ENCODE assay signal across 34 mouse cellular contexts in the genomic region with DNA sequence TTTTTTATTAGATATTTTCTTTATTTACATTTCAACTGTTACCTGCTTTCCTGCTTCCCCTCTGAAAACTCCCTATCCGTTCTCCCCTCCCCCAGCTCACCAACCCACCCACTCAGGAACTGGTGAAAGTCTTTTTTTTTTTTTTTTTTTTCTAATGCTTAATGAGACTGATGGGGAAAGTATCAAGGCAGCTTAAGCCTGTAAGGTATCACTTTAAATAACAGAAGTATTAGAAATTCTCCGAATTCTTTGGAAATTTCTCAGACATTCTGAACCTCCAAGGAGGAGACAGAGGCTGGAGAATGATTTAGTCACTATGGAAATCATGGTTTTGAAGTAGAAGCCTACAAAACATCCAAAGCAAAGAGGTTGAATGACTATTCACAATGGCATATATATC.
"Had no signal": no experiment of that assay in that cellular context is flagged by ENCODE, and none has a peak within 500 bp of the region (broad histone marks: within the 10 kb centered on the region; RNA-seq: fewer than 3 reads in every experiment).

No protein-coding gene starts in this region.

- H3K9ac ChIP-seq: heart, embryonic 12.5 days; heart, embryonic 13.5 days; heart, embryonic 15.5 days; hindbrain, embryonic 12.5 days; hindbrain, embryonic 13.5 days; hindbrain, embryonic 14.5 days; hindbrain, embryonic 15.5 days; intestine, embryonic 15.5 days; kidney, embryonic 15.5 days had no signal

- H3K36me3 ChIP-seq: heart, embryonic 12.5 days; heart, embryonic 13.5 days; heart, embryonic 15.5 days; hindbrain, embryonic 10.5 days; hindbrain, embryonic 12.5 days; hindbrain, embryonic 13.5 days; hindbrain, embryonic 15.5 days; intestine, embryonic 15.5 days; kidney, embryonic 15.5 days had no signal

- H3K4me1 ChIP-seq: heart, embryonic 12.5 days; heart, embryonic 13.5 days; heart, embryonic 15.5 days; hindbrain, embryonic 10.5 days; hindbrain, embryonic 12.5 days; hindbrain, embryonic 13.5 days; hindbrain, embryonic 15.5 days; intestine, embryonic 15.5 days; kidney, embryonic 15.5 days had no signal

- H3K4me3 ChIP-seq: heart, embryonic 12.5 days; heart, embryonic 13.5 days; heart, embryonic 15.5 days; hindbrain, embryonic 10.5 days; hindbrain, embryonic 12.5 days; hindbrain, embryonic 13.5 days; hindbrain, embryonic 15.5 days; intestine, embryonic 15.5 days; kidney, embryonic 15.5 days; layer of hippocampus, adult 2 months; left cerebral cortex, adult 2 months had no signal

- H3K9me3 ChIP-seq: heart, embryonic 12.5 days; heart, embryonic 13.5 days; heart, embryonic 15.5 days; hindbrain, embryonic 10.5 days; hindbrain, embryonic 12.5 days; hindbrain, embryonic 13.5 days; hindbrain, embryonic 15.5 days; intestine, embryonic 15.5 days; kidney, embryonic 15.5 days had no signal

- ATAC-seq: hindbrain, embryonic 16.5 days; hindbrain, postnatal 0 days; inflammation-experienced regulatory T-cells, adult 6 months; intestine, embryonic 15.5 days; intestine, embryonic 16.5 days; intestine, postnatal 0 days had no signal

- DNase-seq: heart, postnatal 10 days; heart, postnatal 14 days; heart, postnatal 36 days; heart, postnatal 4 days; kidney, adult 11 months; kidney, adult 18-20 months; kidney, adult 2 months; kidney, adult 8-10 months; kidney, adult 9 months; kidney, postnatal 10 days; kidney, postnatal 14 days; kidney, postnatal 25 days; kidney, postnatal 36 days; kidney, postnatal 4 days; layer of hippocampus, adult 9-11 months; layer of hippocampus, postnatal 36 days had no signal

- H3K27ac ChIP-seq: heart, embryonic 13.5 days; heart, embryonic 15.5 days; hindbrain, embryonic 10.5 days; hindbrain, embryonic 12.5 days; hindbrain, embryonic 13.5 days; hindbrain, embryonic 14.5 days; hindbrain, embryonic 15.5 days; hindbrain, postnatal 0 days; intestine, embryonic 15.5 days; kidney, embryonic 15.5 days; kidney, postnatal 0 days; layer of hippocampus, adult 2 months; left cerebral cortex, adult 2 months had no signal
